Mouse (Mus musculus) Patski (cell line): ENCODE measurements around the gene Maea. TPM values are rescaled to one million over a fixed set of nuclear protein-coding genes. Genes with fewer than 3 reads are reported as not detected.

ENCODE experiments used
- ATAC-seq: fragments of 100-300 bp; one replicate; pipeline ENCODE4 v1.8.0; 2021
- CTCF ChIA-PET: fragments of 350-600 bp; sonication (Branson Sonifier 250); formaldehyde crosslinking; loops from one replicate; lab custom pipeline; 2022; ENCODE audit warnings: inconsistent platforms; lab: Charles Lee
- POLR2A ChIA-PET: fragments of 350-600 bp; sonication (Branson Sonifier 250); formaldehyde crosslinking; loops from one replicate; lab custom pipeline; 2022; ENCODE audit warnings: antibody characterized with exemption, inconsistent platforms; lab: Charles Lee
- DNase-seq: peaks from one replicate; pipeline ENCODE4 v3.0.0-alpha.2; 2011; ENCODE audit warnings: low read depth, low spot score
- H3K27me3 ChIP-seq: fragments of 371-371 bp; one replicate; pipeline ENCODE4 v1.5.1; 2021
- CTCF ChIP-seq: fragments of 100-300 bp; IDR thresholded peaks from one replicate; pipeline ENCODE4 v1.5.1; 2021
- in situ Hi-C: fragments of 300-500 bp; cut with MboI; formaldehyde crosslinking; loops from 3 replicates; pipeline ENCODE4 v1.11.1; 2018; ENCODE audit warnings: low pct_unique_long_range_greater_than_20kb, mixed read lengths
- polyA plus RNA-seq: library from polyadenylated mRNA; unstranded; gene quantifications from one replicate; pipeline ENCODE4 v1.2.3, GENCODE M21; 2021

Maea gene
- polyA plus RNA-seq = 339 TPM

DNA sequence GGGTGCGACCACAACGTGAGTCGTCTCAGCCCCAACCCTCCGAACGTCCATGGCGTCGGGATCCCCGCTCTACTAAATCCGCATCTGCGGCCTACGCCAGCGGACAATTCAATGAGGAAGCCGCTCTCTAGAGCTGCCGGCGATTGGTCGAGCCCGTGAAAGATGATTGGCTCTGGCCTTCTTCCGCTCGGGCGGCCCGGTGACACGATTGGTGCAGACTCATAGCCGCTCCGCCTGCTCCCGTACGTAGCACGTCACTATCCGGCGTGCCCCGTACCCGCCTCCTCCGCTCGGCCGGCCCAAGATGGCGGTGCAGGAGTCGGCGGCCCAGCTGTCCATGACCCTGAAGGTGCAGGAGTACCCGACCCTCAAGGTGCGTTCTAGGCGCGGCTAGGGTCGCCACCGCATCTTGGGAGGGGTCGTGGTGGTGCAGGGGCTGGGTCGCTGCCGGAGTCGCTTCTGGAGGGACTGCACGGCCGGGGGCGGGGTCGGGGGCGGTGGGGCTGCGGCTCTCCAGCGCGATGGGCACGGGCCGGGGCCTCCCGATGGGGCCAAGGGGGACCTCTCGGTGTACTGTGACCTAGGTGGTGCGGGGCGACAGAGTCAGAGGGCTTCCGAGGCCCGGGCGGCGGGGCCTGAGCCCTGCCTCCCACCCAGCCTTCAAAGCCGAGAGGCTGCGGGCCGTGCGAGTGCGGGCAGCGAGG, at the start of gene Maea:
TSS of gene Maea (plus strand) at position 237 of the 704 bp plus-strand sequence.
- CTCF ChIA-PET = interaction anchor here (1.4 to 2.4 kb wide), 2 partner anchors 16 to 58 kb away, joined by 3 to 12 read pairs; no protein-coding TSS in a partner anchor
- in situ Hi-C loops = no loop called here
- DNase-seq (peak; percentile 90), ATAC-seq (peak; percentile 97)
- POLR2A ChIA-PET = interaction anchor here (1.4 to 3.2 kb wide), 6 partner anchors 10 to 55 kb away, joined by 4 to 18 read pairs (median 4); partner anchors contain the start of gene Uvssa
- H3K27me3 ChIP-seq = no peaks in the 10 kb centered on the region
- TF ChIP-seq CTCF = no peak

DNA sequence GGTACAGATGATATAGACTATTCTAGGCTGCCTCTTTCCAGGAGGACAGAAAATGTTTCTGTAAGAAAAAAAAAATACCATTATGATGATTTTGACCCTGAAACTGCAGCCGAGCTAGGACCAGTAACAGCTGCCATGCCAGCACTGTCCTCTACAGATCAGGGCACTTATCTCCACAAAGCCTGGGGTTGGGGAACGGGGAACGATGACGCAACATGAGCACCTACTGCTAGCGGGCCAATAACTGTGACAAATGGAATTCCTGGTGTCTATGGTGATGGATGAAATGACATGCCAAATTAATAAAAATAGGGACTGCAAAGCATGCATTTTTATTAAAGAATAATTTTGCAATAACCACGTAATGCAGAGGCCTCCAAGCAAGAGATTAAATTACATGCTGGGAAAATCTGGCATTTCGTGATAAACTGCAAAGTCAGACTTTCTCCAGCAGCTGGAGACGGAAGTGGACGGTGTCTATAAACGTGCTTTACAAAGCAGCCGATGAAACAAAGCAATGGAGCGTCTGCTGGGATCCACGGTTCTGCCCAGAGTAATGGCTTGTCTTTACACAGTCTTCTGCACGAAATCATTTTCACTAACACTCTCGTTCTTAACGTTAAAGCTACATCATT, 41.4 kb upstream of the Maea start:
- POLR2A ChIA-PET = no interaction called here

DNA sequence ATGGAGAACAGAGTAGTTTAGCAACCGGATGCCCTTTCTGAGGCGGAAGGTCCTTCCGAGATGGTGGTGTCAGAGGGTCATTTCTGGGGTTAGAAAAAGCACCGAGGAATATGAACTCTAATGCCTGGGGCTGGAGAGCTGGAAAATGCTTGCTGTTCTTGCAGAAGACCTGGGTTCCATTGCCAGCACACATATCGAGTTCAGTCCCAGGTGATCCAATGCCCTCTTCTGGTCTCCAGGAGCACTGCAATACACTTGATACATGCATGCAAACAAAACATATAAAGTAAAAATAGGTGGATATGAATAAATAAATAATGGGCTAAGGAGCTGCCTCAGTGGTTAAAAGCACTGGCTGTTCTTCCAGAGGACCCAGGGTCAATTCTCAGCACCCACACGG, 38.1 kb upstream of the Maea start:
- in situ Hi-C loops = no loop called here
- TF ChIP-seq CTCF = peak; percentile 87
- POLR2A ChIA-PET = no interaction called here
- peaks cover 2% of the 10 kb centered on the region for H3K27me3 ChIP-seq
- CTCF ChIA-PET = interaction anchor here (0.6 to 6.8 kb wide), 8 partner anchors 17 to 92 kb away, joined by 3 to 70 read pairs (median 4); partner anchors contain the start of genes Ctbp1 and Uvssa
- ATAC-seq (no peak), DNase-seq (no peak)

More for the DNA sequence above, 41.4 kb upstream of the Maea start:
- TF ChIP-seq CTCF = no peak
- no peak for ATAC-seq
- in situ Hi-C loops = no loop called here
- no peak for DNase-seq
- CTCF ChIA-PET = interaction anchor here (1.1 kb wide), 1 partner anchor 100 kb away, joined by 4 read pairs; no protein-coding TSS in a partner anchor
- H3K27me3 ChIP-seq = peaks cover 7% of the 10 kb centered on the region

DNA sequence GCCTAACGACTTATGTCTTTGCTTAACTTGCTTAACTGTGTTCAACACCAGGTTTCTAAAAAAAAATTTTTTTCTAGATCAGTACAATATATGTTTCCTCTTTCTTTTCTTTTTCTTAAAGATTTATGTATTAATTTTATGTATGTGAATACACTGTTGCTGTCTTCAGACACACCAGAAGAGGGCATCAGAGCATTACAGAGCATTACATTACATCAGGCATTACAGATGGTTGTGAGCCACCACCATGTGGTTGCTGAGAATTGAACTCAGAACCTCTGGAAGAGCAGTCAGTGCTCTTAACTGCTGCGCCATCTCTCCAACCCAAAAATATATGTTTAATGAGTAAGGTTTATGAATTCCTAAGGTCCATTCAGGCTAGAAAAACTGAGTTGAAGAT, 33.5 kb upstream of the Maea start:
- ATAC-seq (no peak), DNase-seq (no peak)
- peak; percentile 69 for TF ChIP-seq CTCF
- POLR2A ChIA-PET = no interaction called here
- in situ Hi-C loops = no loop called here
- CTCF ChIA-PET = interaction anchor here (0.9 to 6.8 kb wide), 5 partner anchors 12 to 71 kb away, joined by 3 to 70 read pairs (median 6); partner anchors contain the start of gene Ctbp1
- no peaks in the 10 kb centered on the region for H3K27me3 ChIP-seq

DNA sequence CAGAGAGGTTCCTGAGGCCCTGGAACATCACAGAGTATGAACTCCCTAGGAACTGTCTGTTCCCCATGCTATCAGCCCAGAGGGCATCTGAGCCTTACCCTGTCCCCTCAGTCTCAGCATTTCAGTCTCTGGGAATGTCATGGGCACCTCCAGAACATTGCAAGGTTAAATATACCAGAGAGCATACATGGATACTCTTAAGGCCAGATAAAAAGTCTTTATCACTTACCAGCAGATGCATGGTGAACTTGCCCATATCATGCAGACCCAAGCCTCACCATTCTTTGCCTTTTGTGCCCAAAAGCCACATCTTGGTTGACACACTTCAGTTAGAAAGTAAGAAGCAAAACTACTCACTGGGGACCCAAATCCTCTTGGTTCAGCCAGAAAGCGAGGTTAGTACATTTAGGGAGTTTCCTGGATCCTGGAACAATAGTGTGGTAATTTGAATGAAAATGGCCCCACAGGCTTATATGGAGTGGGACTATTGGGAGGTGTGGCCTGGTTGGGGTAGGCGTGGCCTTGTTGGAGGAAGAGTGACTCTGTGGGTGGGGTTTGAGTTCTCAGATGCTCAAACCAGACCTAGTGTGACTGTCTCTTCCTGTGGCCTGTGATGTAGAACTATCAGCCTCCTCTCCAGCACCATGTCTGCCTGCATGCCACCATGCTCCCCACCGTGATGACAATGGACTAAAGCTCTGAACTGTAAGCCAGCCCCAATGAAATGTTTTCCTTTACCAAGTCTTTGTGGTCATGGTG, 24.4 kb upstream of the Maea start:
- H3K27me3 ChIP-seq = no peaks in the 10 kb centered on the region
- ATAC-seq (no peak), DNase-seq (no peak)
- in situ Hi-C loops = no loop called here
- CTCF ChIA-PET = no interaction called here
- POLR2A ChIA-PET = no interaction called here
- no peak for TF ChIP-seq CTCF

DNA sequence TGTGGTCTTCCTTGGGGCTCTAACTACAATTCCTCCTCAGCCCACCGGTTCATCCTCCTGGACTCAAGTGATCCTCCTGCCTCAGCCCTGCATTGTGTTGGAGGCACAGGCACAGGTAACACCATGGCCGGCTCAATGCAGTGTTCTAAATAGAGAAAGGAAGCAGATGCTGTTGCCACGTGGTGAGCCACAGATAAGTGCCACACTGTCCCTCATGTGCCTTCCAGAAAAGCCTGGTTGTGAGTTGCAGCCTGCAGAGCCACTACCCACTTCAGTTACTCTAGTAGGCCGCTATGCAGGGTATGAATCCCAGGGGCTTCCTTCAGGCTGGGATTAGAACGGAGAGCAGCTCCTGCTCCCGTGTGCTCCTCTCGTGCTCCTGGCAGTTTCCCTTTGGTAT, 23.1 kb upstream of the Maea start:
- ChIA-PET CTCF (no interaction called here), POLR2A (no interaction called here)
- ATAC-seq (no peak), DNase-seq (no peak)
- in situ Hi-C loops = no loop called here
- TF ChIP-seq CTCF = no peak
- H3K27me3 ChIP-seq = no peaks in the 10 kb centered on the region

DNA sequence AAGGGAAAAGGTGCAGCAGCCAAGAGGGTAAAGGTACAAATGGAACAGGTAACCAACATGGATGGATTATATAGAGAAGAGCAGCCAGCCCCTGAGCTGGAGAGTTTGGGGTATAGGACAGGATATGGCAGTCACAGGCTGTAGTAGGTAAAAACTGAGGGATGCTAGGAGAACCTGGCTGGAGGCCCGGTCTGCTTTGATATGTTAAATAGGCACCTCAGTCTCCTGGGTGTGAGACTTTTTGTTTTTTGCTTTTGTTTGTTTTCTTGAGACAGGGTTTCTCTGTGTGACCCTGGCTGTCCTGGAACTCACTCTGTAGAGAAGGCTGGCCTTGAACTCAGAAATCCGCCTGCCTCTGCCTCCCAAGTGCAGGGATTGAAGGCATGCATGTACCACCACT, 10.8 kb upstream of the Maea start:
- ATAC-seq = no peak
- no peaks in the 10 kb centered on the region for H3K27me3 ChIP-seq
- DNase-seq = no peak
- no peak for TF ChIP-seq CTCF
- ChIA-PET POLR2A (no interaction called here), CTCF (no interaction called here)
- in situ Hi-C loops = no loop called here

DNA sequence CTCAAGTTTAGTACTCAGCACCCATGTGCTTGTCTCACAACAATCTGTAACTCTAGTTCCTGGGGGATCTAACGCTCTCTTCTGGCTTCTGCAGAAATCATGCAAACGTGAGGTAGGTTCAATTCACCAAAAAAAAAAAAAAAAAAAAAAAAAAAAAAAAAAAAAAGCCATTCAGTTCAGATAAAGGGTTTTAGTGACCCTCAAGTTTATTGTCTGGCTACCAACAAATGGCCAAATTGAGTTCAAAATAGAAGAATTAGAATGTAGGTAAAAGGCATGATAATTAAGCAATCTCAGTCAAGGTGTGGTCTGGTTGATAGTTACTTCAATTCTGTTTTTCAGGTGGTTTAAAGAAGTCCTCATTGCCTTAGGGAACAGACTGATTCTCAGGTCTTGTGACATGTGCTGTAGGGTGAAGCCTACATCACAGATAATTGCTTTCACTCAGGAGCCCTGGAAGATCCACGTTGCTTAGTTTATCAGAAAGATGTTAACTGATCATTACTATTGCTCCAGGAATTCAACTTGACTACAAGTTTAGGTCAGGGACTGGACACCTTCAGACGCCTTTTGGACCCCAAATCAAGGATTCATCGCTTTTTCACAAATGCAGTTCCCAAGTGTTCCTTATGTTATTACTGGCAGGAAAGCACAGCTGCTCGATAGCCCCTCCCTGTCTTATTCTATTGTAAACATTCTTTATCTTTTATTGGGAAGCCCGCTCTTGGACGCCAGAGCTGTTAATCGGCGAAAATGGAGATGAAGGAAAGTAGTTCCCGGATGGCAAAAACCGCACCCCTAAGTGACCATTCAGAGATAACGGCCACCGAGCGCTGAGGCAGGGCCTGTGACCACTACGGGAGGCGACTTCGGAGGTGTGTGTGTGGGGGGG, 682 bp upstream of the Maea start:
- ATAC-seq = no peak
- no peak for DNase-seq
- ChIA-PET CTCF (interaction anchor here (2.4 kb wide), 1 partner anchor 17 kb away, joined by 12 read pairs; no protein-coding TSS in a partner anchor), POLR2A (interaction anchor here (1.5 to 3.2 kb wide), 2 partner anchors 14 to 18 kb away, joined by 4 to 18 read pairs; no protein-coding TSS in a partner anchor)
- in situ Hi-C loops = no loop called here
- no peak for TF ChIP-seq CTCF
- H3K27me3 ChIP-seq = no peaks in the 10 kb centered on the region

DNA sequence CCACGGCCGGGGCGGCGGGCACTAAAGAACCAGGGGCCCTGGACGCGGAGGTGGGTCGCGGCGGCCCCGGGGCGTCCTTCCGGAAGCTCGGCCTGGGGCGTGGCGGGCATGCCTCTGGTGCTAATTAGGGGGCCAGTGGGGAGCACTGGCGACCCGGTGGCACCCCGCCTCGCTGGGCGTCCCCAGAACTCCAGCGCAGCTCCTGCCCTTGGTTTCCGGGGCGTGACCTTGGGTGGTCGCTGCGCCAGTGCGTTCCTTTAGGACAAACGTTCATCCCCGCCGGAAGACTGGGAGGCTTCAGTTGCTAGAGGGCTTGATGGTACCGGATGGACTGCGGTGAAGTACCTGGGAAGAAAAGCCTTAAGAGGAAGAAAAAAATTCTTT, 660 bp downstream of the Maea start:
- DNase-seq (no peak), ATAC-seq (peak; percentile 20)
- H3K27me3 ChIP-seq = no peaks in the 10 kb centered on the region
- CTCF ChIA-PET = interaction anchor here (1.0 to 2.4 kb wide), 3 partner anchors 16 to 58 kb away, joined by 3 to 12 read pairs (median 3); no protein-coding TSS in a partner anchor
- in situ Hi-C loops = no loop called here
- no peak for TF ChIP-seq CTCF
- POLR2A ChIA-PET = interaction anchor here (0.8 to 3.2 kb wide), 8 partner anchors 10 to 55 kb away, joined by 3 to 18 read pairs (median 4); partner anchors contain the start of gene Uvssa
